Mouse (Mus musculus): ENCODE results near the gene Fndc8.

- TF ChIP-seq CTCF (IDR thresholded peaks at IDR 0.05; ENCODE audit: low read depth): no peak
- TF ChIP-seq EP300 (IDR thresholded peaks at IDR 0.05; ENCODE audit: low read depth): no peak
Measured at GRCm38 (mm10) chr11:82910250-82910649, 18.3 kb downstream of the Fndc8 start, which contains the start of gene Unc45b.
